Mouse (Mus musculus) brain, embryonic 14.5 days (tissue): ENCODE results near the gene Amz1.

Source experiments
- CTCF ChIP-seq: fragments of 200-500 bp; IDR thresholded peaks from 2 replicates; pipeline ENCODE4 v1.5.1; 2012; ENCODE audit warnings: inconsistent platforms, mild to moderate bottlenecking, moderate library complexity, borderline replicate concordance; ENCODE audit not compliant: insufficient read depth, insufficient read length; ENCODE audit errors: extremely low read depth
- POLR2A ChIP-seq: fragments of 200-500 bp; IDR thresholded peaks from 2 replicates; pipeline ENCODE4 v1.6.1; 2012; ENCODE audit warnings: mild to moderate bottlenecking, inconsistent platforms, borderline replicate concordance; ENCODE audit not compliant: poor library complexity, insufficient read depth, insufficient read length, severe bottlenecking; ENCODE audit errors: extremely low read depth

- TF ChIP-seq CTCF (no peak), POLR2A (no peak)
Observed at GRCm38 (mm10) chr5:140748425-140748824, 24.5 kb downstream of the Amz1 start.
